Mouse (Mus musculus): ENCODE results near the gene Depdc5. TPM values are rescaled to one million over a fixed set of nuclear protein-coding genes. Genes with fewer than 3 reads are reported as not detected.
"Not testable (repeated sequence)": the region's sequence is repeated elsewhere in the genome, so short reads cannot be mapped to it uniquely, and the experiment has no call there.

Gene Depdc5
- total RNA-seq, 1 experiment, result 27.2 TPM

- no peak overlapping the region for H3K4me3 ChIP-seq (ENCODE audit: insufficient read depth in 1 of 2, low read depth in 1 of 2, low read length in 2 of 2, poor library complexity in 1 of 2, severe bottlenecking in 1 of 2)
- in situ Hi-C loops (cut with MboI; ENCODE audit: low sequenced_read_pairs in 2 of 2, unreplicated experiment in 2 of 2), result loop anchor here in 1 of 2 experiments (10.0 to 25.0 kb wide), 3 partner anchors 107 to 445 kb away; no protein-coding TSS in a partner anchor
- H3K4me1 ChIP-seq (ENCODE audit: control insufficient read depth in 2 of 2, insufficient read depth in 2 of 2, low read length in 2 of 2, poor library complexity in 1 of 2), result peaks cover 3 to 17% of the 10 kb centered on the region in 2 experiments
- H3K27ac ChIP-seq (ENCODE audit: insufficient read depth, low read depth, low read length, poor library complexity, severe bottlenecking), result no peak overlapping the region
- DNase-seq (ENCODE audit: low read depth, low spot score), result no peak
- no peaks in the 10 kb centered on the region for H3K36me3 ChIP-seq (ENCODE audit: control insufficient read depth, insufficient read depth, low read length, poor library complexity, severe bottlenecking)
- H3K9ac ChIP-seq (ENCODE audit: insufficient read depth, low read depth, low read length, poor library complexity, severe bottlenecking), result no peak overlapping the region
- no peak for TF ChIP-seq MAFK (IDR thresholded peaks at IDR 0.05; ENCODE audit: insufficient read depth, low read depth, low read length)
- TF ChIP-seq CHD2 (IDR thresholded peaks at IDR 0.05; ENCODE audit: low read depth, low read length), result no peak
- TF ChIP-seq HCFC1 (IDR thresholded peaks at IDR 0.05; ENCODE audit: borderline replicate concordance, insufficient read depth, low read length), result no peak
- no peak for TF ChIP-seq ZC3H11A (IDR thresholded peaks at IDR 0.05; ENCODE audit: borderline replicate concordance, low read depth, low read length)
- no peak for TF ChIP-seq ZNF384 (IDR thresholded peaks at IDR 0.05; ENCODE audit: low read depth, low read length)
- H3K9me3 ChIP-seq (ENCODE audit: control insufficient read depth, insufficient read depth, low read depth, low read length), result no peaks in the 10 kb centered on the region
Measured at GRCm38 (mm10) chr5:33032036-33032773, 168.7 kb downstream of the Depdc5 start.

GRCm38 (mm10) chr5:33033121-33033520 is 169.6 kb downstream of the Depdc5 start:
- Histone ChIP-seq H3K9me3 (ENCODE audit: control insufficient read depth, insufficient read depth, low read depth, low read length) (no peaks in the 10 kb centered on the region), H3K4me1 (ENCODE audit: control insufficient read depth in 2 of 2, insufficient read depth in 2 of 2, low read length in 2 of 2, poor library complexity in 1 of 2) (peaks cover 3 to 17% of the 10 kb centered on the region in 2 experiments), H3K9ac (ENCODE audit: insufficient read depth, low read depth, low read length, poor library complexity, severe bottlenecking) (no peak overlapping the region), H3K27ac (ENCODE audit: insufficient read depth, low read depth, low read length, poor library complexity, severe bottlenecking) (no peak overlapping the region), H3K36me3 (ENCODE audit: control insufficient read depth, insufficient read depth, low read length, poor library complexity, severe bottlenecking) (no peaks in the 10 kb centered on the region), H3K4me3 (ENCODE audit: insufficient read depth in 1 of 2, low read depth in 1 of 2, low read length in 2 of 2, poor library complexity in 1 of 2, severe bottlenecking in 1 of 2) (no peak overlapping the region)
- peak; percentile 85 for DNase-seq (ENCODE audit: low read depth, low spot score)
- TF ChIP-seq HCFC1 (IDR thresholded peaks at IDR 0.05; ENCODE audit: borderline replicate concordance, insufficient read depth, low read length) (peak; percentile 43; the same call in 1 of the 2 replicates), CHD2 (IDR thresholded peaks at IDR 0.05; ENCODE audit: low read depth, low read length) (no peak), MAFK (IDR thresholded peaks at IDR 0.05; ENCODE audit: insufficient read depth, low read depth, low read length) (no peak), ZNF384 (IDR thresholded peaks at IDR 0.05; ENCODE audit: low read depth, low read length) (0 out of 2 replicates have a peak, but pooled peaks have one; percentile 33), ZC3H11A (IDR thresholded peaks at IDR 0.05; ENCODE audit: borderline replicate concordance, low read depth, low read length) (peak; percentile 87)
- in situ Hi-C loops (cut with MboI; ENCODE audit: low sequenced_read_pairs in 2 of 2, unreplicated experiment in 2 of 2), result loop anchor here in 1 of 2 experiments (10.0 to 25.0 kb wide), 3 partner anchors 108 to 446 kb away; no protein-coding TSS in a partner anchor

GRCm38 (mm10) chr5:33033633-33034032 is 170.1 kb downstream of the Depdc5 start:
- not testable (repeated sequence) for H3K27ac ChIP-seq (ENCODE audit: insufficient read depth, low read depth, low read length, poor library complexity, severe bottlenecking); H3K36me3 ChIP-seq (ENCODE audit: control insufficient read depth, insufficient read depth, low read length, poor library complexity, severe bottlenecking); DNase-seq (ENCODE audit: low read depth, low spot score); H3K9ac ChIP-seq (ENCODE audit: insufficient read depth, low read depth, low read length, poor library complexity, severe bottlenecking); H3K9me3 ChIP-seq (ENCODE audit: control insufficient read depth, insufficient read depth, low read depth, low read length)
- peak overlapping the region in 1 of 2 experiments; percentile 4; a peak in 1 of 4 replicates for H3K4me3 ChIP-seq (ENCODE audit: insufficient read depth in 1 of 2, low read depth in 1 of 2, low read length in 2 of 2, poor library complexity in 1 of 2, severe bottlenecking in 1 of 2)
- peaks cover 3 to 18% of the 10 kb centered on the region in 2 experiments for H3K4me1 ChIP-seq (ENCODE audit: control insufficient read depth in 2 of 2, insufficient read depth in 2 of 2, low read length in 2 of 2, poor library complexity in 1 of 2)
- in situ Hi-C loops (cut with MboI; ENCODE audit: low sequenced_read_pairs in 2 of 2, unreplicated experiment in 2 of 2), result loop anchor here in 1 of 2 experiments (10.0 to 25.0 kb wide), 3 partner anchors 109 to 446 kb away; no protein-coding TSS in a partner anchor

- peak; percentile 11; the same call in 1 of the 2 replicates for TF ChIP-seq ZC3H11A (IDR thresholded peaks at IDR 0.05; ENCODE audit: borderline replicate concordance, low read depth, low read length)
- no peak for TF ChIP-seq CHD2 (IDR thresholded peaks at IDR 0.05; ENCODE audit: low read depth, low read length)
- Histone ChIP-seq H3K4me1 (ENCODE audit: control insufficient read depth in 2 of 2, insufficient read depth in 2 of 2, low read length in 2 of 2, poor library complexity in 1 of 2) (peaks cover 3 to 19% of the 10 kb centered on the region in 2 experiments), H3K9me3 (ENCODE audit: control insufficient read depth, insufficient read depth, low read depth, low read length) (no peaks in the 10 kb centered on the region), H3K9ac (ENCODE audit: insufficient read depth, low read depth, low read length, poor library complexity, severe bottlenecking) (no peak overlapping the region; the same call in 1 of the 2 replicates), H3K36me3 (ENCODE audit: control insufficient read depth, insufficient read depth, low read length, poor library complexity, severe bottlenecking) (no peaks in the 10 kb centered on the region), H3K27ac (ENCODE audit: insufficient read depth, low read depth, low read length, poor library complexity, severe bottlenecking) (no peak overlapping the region), H3K4me3 (ENCODE audit: insufficient read depth in 1 of 2, low read depth in 1 of 2, low read length in 2 of 2, poor library complexity in 1 of 2, severe bottlenecking in 1 of 2) (peak overlapping the region in 1 of 2 experiments; percentile 4; a peak in 1 of 4 replicates)
- peak; percentile 57 for DNase-seq (ENCODE audit: low read depth, low spot score)
- in situ Hi-C loops (cut with MboI; ENCODE audit: low sequenced_read_pairs in 2 of 2, unreplicated experiment in 2 of 2), result loop anchor here in 1 of 2 experiments (10.0 to 25.0 kb wide), 3 partner anchors 109 to 447 kb away; no protein-coding TSS in a partner anchor
Measured at GRCm38 (mm10) chr5:33034100-33034499, 170.6 kb downstream of the Depdc5 start.

Measured in ES-E14 (cell line).